Mouse (Mus musculus): ENCODE results near the gene Gm5105. TPM values are rescaled to one million over a fixed set of nuclear protein-coding genes. Genes with fewer than 3 reads are reported as not detected.

The Gm5105 gene
- total and polyA plus RNA-seq, 3 experiments = not detected

- Histone ChIP-seq H3K36me3 (ENCODE audit: control insufficient read depth in 1 of 2, insufficient read depth in 2 of 2, low read length in 2 of 2) (no peaks in the 10 kb centered on the region), H3K79me2 (ENCODE audit: control insufficient read depth, insufficient read depth, low read length, poor library complexity) (no peaks in the 10 kb centered on the region), H3K27me3 (ENCODE audit: control insufficient read depth in 1 of 2, insufficient read depth in 2 of 2, low read length in 2 of 2) (peaks cover 1 to 2% of the 10 kb centered on the region in 2 experiments; a peak in 3 of 4 replicates), H3K27ac (ENCODE audit: control insufficient read depth, low read depth, low read length) (no peak overlapping the region), H3K4me1 (ENCODE audit: control insufficient read depth in 1 of 2, insufficient read depth in 2 of 2, low read length in 2 of 2) (no peaks in the 10 kb centered on the region), H3K9me3 (replicated peaks; ENCODE audit: insufficient read depth, low read length) (no peaks in the 10 kb centered on the region), H3K9ac (ENCODE audit: control insufficient read depth, low read depth, low read length, poor library complexity, severe bottlenecking) (no peak overlapping the region), H3K4me3 (ENCODE audit: control insufficient read depth in 1 of 2, insufficient read depth in 1 of 2, low read depth in 2 of 2, low read length in 2 of 2) (no peak overlapping the region)
- DNase-seq (ENCODE audit: low read depth, low spot score) = no peak
- TF ChIP-seq JUND (IDR thresholded peaks at IDR 0.05; ENCODE audit: low read depth, low read length) (no peak), HCFC1 (IDR thresholded peaks at IDR 0.05; ENCODE audit: low read depth, low read length) (no peak), CTCF (IDR thresholded peaks at IDR 0.05 in 2 of 3, conservative IDR thresholded peaks at IDR 0.05 in 1 of 3; ENCODE audit: control insufficient read depth in 1 of 3, insufficient read depth in 1 of 3, low read depth in 2 of 3, low read length in 3 of 3, poor library complexity in 1 of 3, severe bottlenecking in 1 of 3) (no peak), TAL1 (IDR thresholded peaks at IDR 0.05; ENCODE audit: low read length) (no peak), ZMIZ1 (IDR thresholded peaks at IDR 0.05; ENCODE audit: low read depth, low read length) (no peak)
Observed at GRCm38 (mm10) chr3:138071476-138072073, 4.4 kb upstream of the Gm5105 start.

- no peak for DNase-seq (ENCODE audit: low read depth, low spot score)
- Histone ChIP-seq H3K79me2 (ENCODE audit: control insufficient read depth, insufficient read depth, low read length, poor library complexity) (no peaks in the 10 kb centered on the region), H3K9ac (ENCODE audit: control insufficient read depth, low read depth, low read length, poor library complexity, severe bottlenecking) (no peak overlapping the region), H3K27ac (ENCODE audit: control insufficient read depth, low read depth, low read length) (no peak overlapping the region), H3K4me1 (ENCODE audit: control insufficient read depth in 1 of 2, insufficient read depth in 2 of 2, low read length in 2 of 2) (no peaks in the 10 kb centered on the region), H3K27me3 (ENCODE audit: control insufficient read depth in 1 of 2, insufficient read depth in 2 of 2, low read length in 2 of 2) (peaks cover 0 to 2% of the 10 kb centered on the region in 2 experiments; a peak in 2 of 4 replicates), H3K4me3 (ENCODE audit: control insufficient read depth in 1 of 2, insufficient read depth in 1 of 2, low read depth in 2 of 2, low read length in 2 of 2) (no peak overlapping the region), H3K36me3 (ENCODE audit: control insufficient read depth in 1 of 2, insufficient read depth in 2 of 2, low read length in 2 of 2) (no peaks in the 10 kb centered on the region), H3K9me3 (replicated peaks; ENCODE audit: insufficient read depth, low read length) (no peaks in the 10 kb centered on the region)
- TF ChIP-seq USF1 (IDR thresholded peaks at IDR 0.05; ENCODE audit: low read depth, low read length) (no peak), GABPA (IDR thresholded peaks at IDR 0.05; ENCODE audit: low read depth, low read length) (no peak)
Observed at GRCm38 (mm10) chr3:138071004-138071403, 3.8 kb upstream of the Gm5105 start.

GRCm38 (mm10) chr3:138069756-138070511, 2.7 kb upstream of the Gm5105 start:
- Histone ChIP-seq H3K9me3 (replicated peaks; ENCODE audit: insufficient read depth, low read length) (no peaks in the 10 kb centered on the region), H3K27ac (ENCODE audit: control insufficient read depth, low read depth, low read length) (no peak overlapping the region), H3K4me1 (ENCODE audit: control insufficient read depth in 1 of 2, insufficient read depth in 2 of 2, low read length in 2 of 2) (no peaks in the 10 kb centered on the region), H3K27me3 (ENCODE audit: control insufficient read depth in 1 of 2, insufficient read depth in 2 of 2, low read length in 2 of 2) (no peaks in the 10 kb centered on the region), H3K9ac (ENCODE audit: control insufficient read depth, low read depth, low read length, poor library complexity, severe bottlenecking) (no peak overlapping the region), H3K36me3 (ENCODE audit: control insufficient read depth in 1 of 2, insufficient read depth in 2 of 2, low read length in 2 of 2) (no peaks in the 10 kb centered on the region), H3K79me2 (ENCODE audit: control insufficient read depth, insufficient read depth, low read length, poor library complexity) (no peaks in the 10 kb centered on the region), H3K4me3 (ENCODE audit: control insufficient read depth in 1 of 2, insufficient read depth in 1 of 2, low read depth in 2 of 2, low read length in 2 of 2) (no peak overlapping the region)
- DNase-seq (ENCODE audit: low read depth, low spot score) = no peak
- no peak for TF ChIP-seq ZMIZ1 (IDR thresholded peaks at IDR 0.05; ENCODE audit: low read depth, low read length)
- no peak for TF ChIP-seq TCF12 (IDR thresholded peaks at IDR 0.05; ENCODE audit: low read depth, low read length)
- no peak for TF ChIP-seq CTCF (IDR thresholded peaks at IDR 0.05 in 2 of 3, conservative IDR thresholded peaks at IDR 0.05 in 1 of 3; ENCODE audit: control insufficient read depth in 1 of 3, insufficient read depth in 1 of 3, low read depth in 2 of 3, low read length in 3 of 3, poor library complexity in 1 of 3, severe bottlenecking in 1 of 3)
- no peak for TF ChIP-seq GATA1 (IDR thresholded peaks at IDR 0.05; ENCODE audit: low read depth, low read length)
- TF ChIP-seq MEF2A (IDR thresholded peaks at IDR 0.05; ENCODE audit: extremely low read depth, insufficient replicate concordance, low read depth, low read length, poor library complexity, severe bottlenecking) = no peak
- no peak for TF ChIP-seq USF1 (IDR thresholded peaks at IDR 0.05; ENCODE audit: low read depth, low read length)
- TF ChIP-seq MAX (IDR thresholded peaks at IDR 0.05; ENCODE audit: low read length) = no peak
- no peak for TF ChIP-seq MAFK (IDR thresholded peaks at IDR 0.05; ENCODE audit: borderline replicate concordance, low read depth, low read length)
- TF ChIP-seq USF2 (IDR thresholded peaks at IDR 0.05; ENCODE audit: borderline replicate concordance in 1 of 2, insufficient read depth in 1 of 2, low read depth in 1 of 2, low read length in 2 of 2) = no peak
- TF ChIP-seq CHD1 (IDR thresholded peaks at IDR 0.05; ENCODE audit: low read depth, low read length) = no peak
- no peak for TF ChIP-seq HCFC1 (IDR thresholded peaks at IDR 0.05; ENCODE audit: low read depth, low read length)
- no peak for TF ChIP-seq MAZ (IDR thresholded peaks at IDR 0.05; ENCODE audit: low read depth, low read length)
- no peak for TF ChIP-seq UBTF (IDR thresholded peaks at IDR 0.05; ENCODE audit: borderline replicate concordance, insufficient read depth, low read depth, low read length)
- TF ChIP-seq MYB (IDR thresholded peaks at IDR 0.05; ENCODE audit: low read depth, low read length) = no peak

Measured in MEL (cell line).